Mouse (Mus musculus) hindbrain, embryonic 15.5 days (tissue): Measurements from ENCODE around the gene Hmgcs1. TPM values are rescaled to one million over a fixed set of nuclear protein-coding genes. Genes with fewer than 3 reads are reported as not detected.
A peak's percentile ranks its signal among the peaks of the same experiment; 100 is the strongest.
"Not testable (repeated sequence)": the region's sequence is repeated elsewhere in the genome, so short reads cannot be mapped to it uniquely, and the experiment has no call there.

ENCODE experiments used
- ATAC-seq: fragments of 200-750 bp; cut with Nextera tagmentation; 2 replicates; pipeline ENCODE4 v1.8.0; 2017; ENCODE audit warnings: low read depth, moderate number of reproducible peaks, moderate TSS enrichment; ENCODE audit not compliant: low FRiP score
- H3K27ac ChIP-seq: fragments of 300-500 bp; sonication (generic); replicated peaks from 2 replicates; pipeline ENCODE4 v1.5.1; 2015; ENCODE audit warnings: mild to moderate bottlenecking, inconsistent platforms
- H3K27me3 ChIP-seq: fragments of 300-500 bp; sonication (generic); 2 replicates; pipeline ENCODE4 v1.6.1; 2015; ENCODE audit warnings: control low read depth, inconsistent platforms
- H3K36me3 ChIP-seq: fragments of 300-500 bp; sonication (generic); 2 replicates; pipeline ENCODE4 v1.6.1; 2015; ENCODE audit warnings: control low read depth, inconsistent platforms
- H3K4me1 ChIP-seq: fragments of 300-500 bp; sonication (generic); replicated peaks from 2 replicates; pipeline ENCODE4 v1.6.1; 2015; ENCODE audit warnings: control low read depth, inconsistent platforms
- H3K4me2 ChIP-seq: fragments of 300-500 bp; sonication (generic); 2 replicates; pipeline ENCODE4 v1.6.1; 2015; ENCODE audit warnings: moderate library complexity, mild to moderate bottlenecking, inconsistent platforms
- H3K4me3 ChIP-seq: fragments of 300-500 bp; sonication (generic); 2 replicates; pipeline ENCODE4 v1.5.1; 2015; ENCODE audit warnings: mild to moderate bottlenecking, inconsistent platforms
- H3K9ac ChIP-seq: fragments of 300-500 bp; sonication (generic); 2 replicates; pipeline ENCODE4 v1.6.1; 2015; ENCODE audit warnings: inconsistent platforms
- H3K9me3 ChIP-seq: fragments of 300-500 bp; sonication (generic); 2 replicates; pipeline ENCODE4 v1.6.1; 2016; ENCODE audit warnings: control low read depth, inconsistent platforms
- WGBS: fragments of 180-500 bp; shearing (Covaris S2); methylation state at CpG from one replicate; pipeline ENCODE4 v1.1.7; 2015; 5-methylcytosine and 5-hydroxymethylcytosine counted together
- polyA plus RNA-seq: library from polyadenylated mRNA; unstranded; fragments of >200 nt; fragmentation: Nextera tagmentation; extraction: Ambion mirVana; gene quantifications from 2 replicates; pipeline ENCODE4 v1.2.1, GENCODE M21; 2015

Gene Hmgcs1
- polyA plus RNA-seq, result 514 and 529 TPM in 2 replicates

DNA sequence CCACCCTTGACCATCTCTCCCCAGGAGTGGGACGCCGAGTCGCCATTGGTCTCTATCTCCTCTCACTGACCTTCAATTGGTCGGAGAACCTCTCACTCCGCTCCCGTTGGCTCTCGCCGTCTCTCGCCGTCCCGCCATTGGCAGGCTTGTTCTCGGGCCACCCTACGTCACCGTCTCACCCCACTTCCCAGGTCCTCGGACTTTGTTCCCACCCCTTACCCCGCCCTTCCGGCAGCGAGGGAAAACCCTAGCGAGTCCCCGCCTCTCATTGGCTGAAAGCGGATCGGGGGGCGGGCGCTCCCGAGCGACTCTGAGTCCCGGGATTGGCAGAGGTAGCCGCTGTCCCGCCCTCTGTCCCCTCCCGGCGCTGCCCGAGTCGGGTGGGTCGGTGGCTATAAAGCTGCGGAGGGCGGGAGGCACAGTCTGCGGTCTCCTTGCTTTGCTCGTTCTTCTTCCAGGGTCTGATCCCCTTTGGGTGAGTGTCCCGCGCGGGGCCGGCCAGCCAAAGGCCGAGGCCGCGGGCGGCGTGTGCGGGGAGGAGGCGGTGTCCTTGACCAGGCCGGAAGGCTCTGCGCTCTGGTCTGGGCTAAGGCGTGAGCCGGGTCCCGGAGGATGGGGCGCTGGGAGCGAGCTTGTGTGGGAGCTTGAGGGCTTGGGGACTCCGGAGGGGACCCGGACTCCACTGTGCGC is at the start of gene Hmgcs1:
TSS of gene Hmgcs1 (plus strand) at position 341 of the 690 bp plus-strand sequence.
- Histone ChIP-seq H3K4me3 (peak within 1 kb of the TSS; percentile 97), H3K27ac (peak within 1 kb of the TSS; percentile 99), H3K36me3 (no peaks in the 10 kb centered on the region), H3K4me1 (peaks cover 46% of the 10 kb centered on the region), H3K9me3 (no peaks in the 10 kb centered on the region), H3K4me2 (peak within 1 kb of the TSS; percentile 59), H3K27me3 (no peaks in the 10 kb centered on the region), H3K9ac (peak within 1 kb of the TSS; percentile 99)
- under 1% methylated on average over 53 of the region's 59 CpGs for WGBS
- ATAC-seq, result peak; percentile 99

DNA sequence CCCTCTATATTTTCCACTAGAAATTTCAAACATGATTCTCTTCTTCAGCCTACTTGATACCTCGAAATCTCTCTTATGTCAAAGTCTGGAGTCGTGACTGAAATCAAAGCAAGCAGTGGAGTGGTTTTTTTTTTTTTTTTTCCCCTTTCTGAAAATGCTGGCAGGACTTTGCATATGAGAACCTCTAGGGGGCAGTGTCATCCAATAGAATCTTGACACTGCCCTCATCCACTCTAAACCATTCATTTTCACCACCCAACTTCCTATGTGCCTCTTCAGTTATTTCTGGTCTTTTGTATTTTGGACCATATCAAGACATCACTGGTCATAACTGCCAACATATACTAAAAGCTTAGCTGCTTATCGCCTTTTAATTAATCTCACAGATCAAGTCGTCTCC is 49.7 kb upstream of the Hmgcs1 start:
- ATAC-seq, result no peak; the same call in 1 of the 2 replicates
- no peaks in the 10 kb centered on the region for H3K4me1 ChIP-seq
- no peak overlapping the region for H3K9ac ChIP-seq
- no peaks in the 10 kb centered on the region for H3K36me3 ChIP-seq
- no peak overlapping the region for H3K4me3 ChIP-seq
- H3K4me2 ChIP-seq, result no peak overlapping the region
- 42% methylated on average over 4 of the region's 4 CpGs for WGBS
- H3K9me3 ChIP-seq, result no peaks in the 10 kb centered on the region
- no peak overlapping the region for H3K27ac ChIP-seq
- 0 out of 2 replicates have a peak, but pooled peaks cover 3% of the 10 kb centered on the region for H3K27me3 ChIP-seq

DNA sequence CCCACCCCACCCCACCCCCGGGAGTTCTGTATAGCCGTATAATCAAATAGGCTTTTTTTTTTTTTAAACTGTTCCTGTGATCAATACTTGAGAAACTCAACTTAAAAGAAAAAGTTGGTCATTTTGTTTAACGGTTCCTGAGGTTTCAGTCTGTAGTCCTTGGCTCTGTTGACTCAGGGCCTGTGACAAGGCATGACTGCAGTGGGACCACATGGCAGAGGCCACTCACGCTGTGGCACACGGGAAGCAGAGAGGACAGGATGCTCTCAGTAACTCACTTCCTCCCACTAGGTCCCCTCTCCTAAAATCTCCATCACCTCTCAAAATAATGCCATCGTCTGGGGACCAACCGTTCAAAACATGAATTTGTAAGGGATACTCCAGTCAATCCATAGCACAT is 49.0 kb upstream of the Hmgcs1 start:
- H3K36me3 ChIP-seq, result no peaks in the 10 kb centered on the region
- WGBS, result 91% methylated on average over 7 of the region's 7 CpGs
- no peak overlapping the region for H3K4me3 ChIP-seq
- no peaks in the 10 kb centered on the region for H3K27me3 ChIP-seq
- no peak overlapping the region for H3K27ac ChIP-seq
- H3K9me3 ChIP-seq, result no peaks in the 10 kb centered on the region
- no peak overlapping the region for H3K4me2 ChIP-seq
- no peaks in the 10 kb centered on the region for H3K4me1 ChIP-seq
- no peak overlapping the region for H3K9ac ChIP-seq
- ATAC-seq, result no peak

GRCm38 (mm10) chr13:119644769-119645168 is 45.4 kb upstream of the Hmgcs1 start:
- Histone ChIP-seq H3K4me1 (no peaks in the 10 kb centered on the region), H3K9me3 (no peaks in the 10 kb centered on the region), H3K36me3 (no peaks in the 10 kb centered on the region), H3K4me3 (no peak overlapping the region), H3K27ac (no peak overlapping the region), H3K27me3 (no peaks in the 10 kb centered on the region), H3K4me2 (no peak overlapping the region), H3K9ac (no peak overlapping the region)
- 60% methylated on average over 5 of the region's 5 CpGs for WGBS
- ATAC-seq, result no peak

DNA sequence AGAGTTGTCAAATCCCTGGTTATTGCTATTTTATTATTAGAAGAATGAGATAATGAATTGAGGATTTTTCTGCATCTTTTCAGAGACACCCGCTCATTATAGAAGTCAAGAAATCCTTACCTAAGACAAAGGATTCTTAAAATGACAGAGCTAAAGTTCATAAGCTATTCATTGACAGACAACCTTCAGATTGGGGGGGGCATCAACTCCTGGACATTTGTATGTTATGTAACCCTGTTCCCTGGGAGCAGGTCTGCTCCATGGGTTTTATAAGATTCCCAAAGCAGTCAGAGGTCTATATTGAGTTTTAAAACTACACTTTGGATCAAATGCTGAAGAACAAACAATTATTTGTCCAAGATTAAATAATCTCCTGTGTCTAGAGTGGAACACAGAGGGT is 43.7 kb upstream of the Hmgcs1 start:
- ATAC-seq, result no peak
- no peaks in the 10 kb centered on the region for H3K27me3 ChIP-seq
- H3K27ac ChIP-seq, result no peak overlapping the region
- no peaks in the 10 kb centered on the region for H3K36me3 ChIP-seq
- no peaks in the 10 kb centered on the region for H3K4me1 ChIP-seq
- WGBS, result 100% methylated on average over 1 of the region's 1 CpGs
- no peak overlapping the region for H3K4me2 ChIP-seq
- no peak overlapping the region for H3K4me3 ChIP-seq
- H3K9me3 ChIP-seq, result no peaks in the 10 kb centered on the region
- H3K9ac ChIP-seq, result no peak overlapping the region

DNA sequence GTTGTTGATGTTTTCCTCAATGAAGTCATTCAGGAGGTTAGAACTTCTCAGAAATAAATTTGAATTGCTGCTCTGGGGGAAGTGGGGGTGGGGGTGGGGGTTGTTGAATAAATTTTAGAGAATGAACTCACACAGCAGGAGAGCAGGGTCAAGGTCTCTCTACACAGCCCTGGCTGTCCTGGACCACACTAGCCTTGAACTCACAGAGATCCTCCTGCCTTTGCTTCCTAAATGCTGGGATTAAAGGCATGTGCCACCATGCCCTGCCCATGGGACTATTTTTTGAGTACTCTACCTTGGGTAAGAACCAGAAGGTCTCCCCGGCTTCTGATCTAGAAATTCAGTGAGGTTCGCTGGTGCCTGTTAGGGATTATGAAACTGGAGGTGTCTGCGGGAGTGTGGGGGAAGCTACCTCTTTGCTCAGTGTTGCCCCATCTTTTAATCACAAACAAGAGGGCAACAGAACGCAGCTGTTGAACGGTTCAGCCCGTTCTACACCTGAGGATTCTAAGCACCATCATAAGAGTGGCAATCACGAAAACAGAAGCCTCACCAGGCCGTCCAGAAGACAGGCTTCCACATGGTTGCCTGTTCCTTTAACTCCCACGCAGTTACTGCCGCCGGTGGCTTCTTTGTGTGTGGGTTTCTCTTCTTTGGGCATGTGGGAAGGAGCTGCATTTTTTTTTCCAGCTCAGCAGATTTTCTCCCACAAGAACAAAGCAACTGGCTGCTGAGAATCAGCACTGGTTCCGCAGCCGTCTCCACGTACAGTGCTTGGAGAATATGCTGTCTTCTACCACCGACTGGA is 41.1 kb upstream of the Hmgcs1 start:
- H3K4me1 ChIP-seq, result no peaks in the 10 kb centered on the region
- ATAC-seq, result peak; percentile 60; the same call in 1 of the 2 replicates
- no peaks in the 10 kb centered on the region for H3K36me3 ChIP-seq
- H3K4me2 ChIP-seq, result peak overlapping the region; percentile 5; the same call in 1 of the 2 replicates
- no peak overlapping the region for H3K4me3 ChIP-seq
- 45% methylated on average over 15 of the region's 15 CpGs for WGBS
- H3K27me3 ChIP-seq, result no peaks in the 10 kb centered on the region
- H3K9ac ChIP-seq, result no peak overlapping the region
- peak overlapping the region; percentile 57 for H3K27ac ChIP-seq
- H3K9me3 ChIP-seq, result no peaks in the 10 kb centered on the region

DNA sequence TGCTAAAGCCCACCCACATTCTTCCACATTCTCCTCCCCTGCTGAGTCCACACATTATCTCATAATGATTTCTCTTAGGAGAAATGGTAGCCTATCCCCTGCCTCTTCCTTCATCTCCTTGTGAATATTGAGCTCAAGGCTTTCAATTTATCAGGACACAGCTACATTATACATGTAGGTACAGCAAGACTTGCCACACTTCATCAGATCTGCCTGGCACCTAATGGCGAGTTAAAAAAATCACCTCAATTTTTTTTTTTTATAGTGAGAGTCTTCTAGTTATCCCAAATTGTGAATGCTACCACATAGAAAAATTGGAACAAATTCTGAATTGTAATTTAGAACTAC is 40.5 kb upstream of the Hmgcs1 start:
- H3K9me3 ChIP-seq, result no peaks in the 10 kb centered on the region
- no peaks in the 10 kb centered on the region for H3K4me1 ChIP-seq
- H3K27ac ChIP-seq, result peak overlapping the region; percentile 57
- no peak overlapping the region for H3K9ac ChIP-seq
- no peaks in the 10 kb centered on the region for H3K36me3 ChIP-seq
- H3K27me3 ChIP-seq, result no peaks in the 10 kb centered on the region
- no peak overlapping the region for H3K4me3 ChIP-seq
- peak; percentile 70; the same call in 1 of the 2 replicates for ATAC-seq
- 0 out of 2 replicates have a peak overlapping the region, but pooled peaks have one; percentile 5 for H3K4me2 ChIP-seq
- WGBS, result 75% methylated on average over 1 of the region's 1 CpGs

DNA sequence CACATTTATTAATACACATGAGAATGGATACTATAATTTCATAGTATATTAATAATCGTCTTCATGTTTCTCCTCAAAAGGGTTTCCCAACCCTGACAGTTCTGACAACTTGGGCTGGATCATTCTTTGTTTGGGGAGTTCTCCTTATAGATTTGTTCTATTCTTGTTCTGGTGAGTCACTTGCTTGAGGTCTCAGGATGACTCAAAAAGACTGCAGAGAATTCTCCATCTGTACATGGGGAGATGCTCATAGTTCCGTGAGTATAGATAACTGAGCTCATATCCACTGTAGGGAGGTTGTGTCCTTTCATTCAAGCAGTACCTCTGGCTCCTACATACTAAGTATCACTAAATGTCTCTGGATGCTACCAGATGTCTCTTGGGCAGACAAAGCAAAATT is 35.4 kb upstream of the Hmgcs1 start:
- Histone ChIP-seq H3K9ac (no peak overlapping the region), H3K4me1 (no peaks in the 10 kb centered on the region), H3K4me3 (no peak overlapping the region), H3K36me3 (no peaks in the 10 kb centered on the region), H3K27ac (no peak overlapping the region), H3K9me3 (no peaks in the 10 kb centered on the region), H3K4me2 (no peak overlapping the region), H3K27me3 (no peaks in the 10 kb centered on the region)
- WGBS, result 93% methylated on average over 2 of the region's 2 CpGs
- ATAC-seq, result no peak

DNA sequence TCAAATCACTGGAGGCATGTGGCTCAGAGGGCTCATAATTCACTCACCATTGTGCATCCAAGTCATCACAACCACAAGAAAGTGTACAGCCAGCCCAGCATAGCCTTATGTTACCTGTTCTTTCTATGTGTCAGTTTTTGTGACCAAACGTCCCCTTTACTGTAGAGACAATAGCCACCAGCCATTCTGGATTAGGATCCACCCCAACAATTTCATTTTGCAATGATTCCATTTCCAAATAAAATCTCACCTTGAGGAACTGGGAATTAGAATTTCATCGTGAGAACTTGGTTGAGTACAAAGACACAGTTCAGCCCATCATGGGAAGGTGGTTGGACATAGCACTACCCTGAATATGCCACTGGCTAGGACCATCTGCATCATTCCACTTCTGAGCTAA is 33.9 kb upstream of the Hmgcs1 start:
- H3K4me2 ChIP-seq, result no peak overlapping the region
- 79% methylated on average over 2 of the region's 2 CpGs for WGBS
- no peak overlapping the region for H3K9ac ChIP-seq
- no peaks in the 10 kb centered on the region for H3K27me3 ChIP-seq
- no peak overlapping the region for H3K27ac ChIP-seq
- H3K4me1 ChIP-seq, result no peaks in the 10 kb centered on the region
- no peaks in the 10 kb centered on the region for H3K36me3 ChIP-seq
- ATAC-seq, result no peak
- H3K4me3 ChIP-seq, result no peak overlapping the region
- no peaks in the 10 kb centered on the region for H3K9me3 ChIP-seq

DNA sequence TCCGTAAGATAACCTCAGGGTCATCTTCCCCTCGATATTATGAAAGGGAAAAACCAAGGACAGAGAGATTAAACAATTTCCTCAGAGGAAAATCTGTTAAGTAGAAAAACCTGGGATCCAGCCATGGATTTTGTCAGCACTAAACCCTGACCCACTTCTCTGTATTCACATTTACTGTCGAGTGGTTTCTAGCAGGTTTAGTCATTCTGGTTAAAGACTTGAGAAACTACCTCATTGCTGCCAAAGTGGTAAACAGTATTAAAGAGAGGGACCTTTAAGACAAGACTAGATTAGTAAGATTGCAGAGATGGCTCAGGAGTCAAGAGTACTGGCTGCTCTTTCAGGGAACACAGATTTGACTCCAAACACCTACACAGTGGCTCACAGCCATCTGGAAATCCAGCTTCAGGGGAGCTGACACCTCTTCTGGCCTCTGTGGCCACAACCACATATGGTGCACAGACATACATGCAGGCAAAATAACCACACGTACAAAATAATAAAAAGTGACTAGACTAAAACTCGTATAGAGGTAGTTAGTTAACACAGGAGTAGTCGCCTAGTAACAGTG is 33.2 kb upstream of the Hmgcs1 start:
- H3K27ac ChIP-seq, result no peak overlapping the region
- H3K36me3 ChIP-seq, result no peaks in the 10 kb centered on the region
- no peak overlapping the region for H3K9ac ChIP-seq
- H3K27me3 ChIP-seq, result no peaks in the 10 kb centered on the region
- H3K4me2 ChIP-seq, result no peak overlapping the region
- no peak for ATAC-seq
- WGBS, result 87% methylated on average over 6 of the region's 6 CpGs
- no peak overlapping the region for H3K4me3 ChIP-seq
- H3K4me1 ChIP-seq, result no peaks in the 10 kb centered on the region
- no peaks in the 10 kb centered on the region for H3K9me3 ChIP-seq

DNA sequence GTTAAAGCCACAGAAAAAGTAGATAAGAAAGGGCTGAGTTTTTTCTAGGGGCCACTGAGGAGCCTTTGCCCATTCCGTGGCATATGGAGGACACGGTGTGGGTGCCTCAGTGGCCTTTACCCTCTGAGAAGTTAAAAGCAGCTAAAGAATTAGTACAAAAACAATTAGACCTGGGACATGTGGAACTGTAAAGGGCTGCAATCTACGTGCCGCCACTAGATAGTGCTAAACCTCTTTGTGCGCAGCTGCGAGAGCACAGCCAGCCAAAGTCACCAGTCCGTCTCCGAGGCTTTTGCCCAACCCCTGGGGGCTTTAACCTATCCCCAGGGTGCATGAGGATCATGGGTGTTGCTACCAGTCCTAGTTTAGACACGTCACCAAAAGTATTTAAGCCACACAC is 28.8 kb upstream of the Hmgcs1 start:
- not testable (repeated sequence) for H3K36me3 ChIP-seq, H3K27me3 ChIP-seq, H3K4me3 ChIP-seq, H3K9ac ChIP-seq, H3K9me3 ChIP-seq, H3K4me2 ChIP-seq, ATAC-seq, H3K27ac ChIP-seq, H3K4me1 ChIP-seq
- 65% methylated on average over 7 of the region's 9 CpGs for WGBS

DNA sequence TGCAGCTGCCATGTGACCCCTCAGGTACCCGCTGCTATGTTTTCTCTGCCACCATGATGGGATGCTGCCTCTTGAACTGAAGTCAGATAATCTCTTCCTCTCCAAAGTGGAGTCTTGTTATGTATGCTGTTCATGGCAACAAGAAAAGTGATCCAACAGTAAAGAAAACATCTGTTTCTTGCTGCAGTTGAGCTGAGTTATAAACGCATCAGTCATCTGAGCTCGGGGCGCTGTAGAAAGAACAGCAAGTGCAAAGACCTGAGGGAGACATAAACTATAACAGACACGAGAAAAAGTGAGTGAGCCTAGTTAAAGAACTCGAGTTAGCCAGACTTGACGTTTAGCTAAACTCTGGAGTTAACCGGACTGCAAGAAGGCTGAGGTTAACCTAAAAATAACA is 11.4 kb upstream of the Hmgcs1 start:
- no peak overlapping the region for H3K27ac ChIP-seq
- no peak overlapping the region for H3K4me3 ChIP-seq
- H3K27me3 ChIP-seq, result no peaks in the 10 kb centered on the region
- ATAC-seq, result no peak
- WGBS, result 88% methylated on average over 8 of the region's 8 CpGs
- no peak overlapping the region for H3K9ac ChIP-seq
- H3K4me1 ChIP-seq, result no peaks in the 10 kb centered on the region
- no peak overlapping the region for H3K4me2 ChIP-seq
- no peaks in the 10 kb centered on the region for H3K9me3 ChIP-seq
- H3K36me3 ChIP-seq, result no peaks in the 10 kb centered on the region
